Mouse (Mus musculus) liver, embryonic 16.5 days (tissue): ENCODE data around the gene Tnfrsf18. TPM values are rescaled to one million over a fixed set of nuclear protein-coding genes. Genes with fewer than 3 reads are reported as not detected.
A peak's percentile ranks its signal among the peaks of the same experiment; 100 is the strongest.

Experiments
- ATAC-seq: fragments of 200-750 bp; cut with Nextera tagmentation; 2 replicates; pipeline ENCODE4 v1.8.0; 2017; ENCODE audit warnings: low read depth, mild to moderate bottlenecking, moderate number of reproducible peaks, moderate library complexity
- H3K27ac ChIP-seq: fragments of 300-500 bp; sonication (generic); 2 replicates; pipeline ENCODE4 v1.5.1; 2014; ENCODE audit warnings: mild to moderate bottlenecking, low read length
- H3K27me3 ChIP-seq: fragments of 300-500 bp; sonication (generic); 2 replicates; pipeline ENCODE4 v1.6.1; 2014; ENCODE audit warnings: low read depth, low read length, mixed read lengths; ENCODE audit not compliant: control insufficient read depth, insufficient read depth
- H3K36me3 ChIP-seq: fragments of 300-500 bp; sonication (generic); 2 replicates; pipeline ENCODE4 v1.6.1; 2014; ENCODE audit warnings: mild to moderate bottlenecking; ENCODE audit not compliant: control insufficient read depth, insufficient read depth
- H3K4me1 ChIP-seq: fragments of 300-500 bp; sonication (generic); 2 replicates; pipeline ENCODE4 v1.6.1; 2014; ENCODE audit warnings: low read depth, low read length, mixed read lengths; ENCODE audit not compliant: control insufficient read depth
- H3K4me2 ChIP-seq: fragments of 300-500 bp; sonication (generic); 2 replicates; pipeline ENCODE4 v1.6.1; 2014; ENCODE audit warnings: low read depth, low read length, mixed read lengths
- H3K4me3 ChIP-seq: fragments of 300-500 bp; sonication (generic); 2 replicates; pipeline ENCODE4 v1.5.1; 2014; ENCODE audit warnings: low read depth, mild to moderate bottlenecking, low read length
- H3K9ac ChIP-seq: fragments of 300-500 bp; sonication (generic); 2 replicates; pipeline ENCODE4 v1.6.1; 2014; ENCODE audit warnings: low read depth, low read length
- H3K9me3 ChIP-seq: fragments of 300-500 bp; sonication (generic); replicated peaks from 2 replicates; pipeline ENCODE4 v1.6.1; 2016; ENCODE audit warnings: low read length; ENCODE audit not compliant: control insufficient read depth
- WGBS: fragments of 180-500 bp; shearing (Covaris S2); extraction: QIAGEN DNeasy Blood & Tissue Kit; methylation state at CpG from one replicate; pipeline ENCODE4 v1.1.7; 2014; ENCODE audit not compliant: insufficient replicate concordance; 5-methylcytosine and 5-hydroxymethylcytosine counted together
- polyA plus RNA-seq: library from polyadenylated mRNA; unstranded; fragments of >200 nt; fragmentation: Nextera tagmentation; extraction: Ambion mirVana; gene quantifications from 2 replicates; pipeline ENCODE4 v1.2.1, GENCODE M21; 2015

Tnfrsf18 gene
- polyA plus RNA-seq: 0.58 and 0.68 TPM in 2 replicates

DNA sequence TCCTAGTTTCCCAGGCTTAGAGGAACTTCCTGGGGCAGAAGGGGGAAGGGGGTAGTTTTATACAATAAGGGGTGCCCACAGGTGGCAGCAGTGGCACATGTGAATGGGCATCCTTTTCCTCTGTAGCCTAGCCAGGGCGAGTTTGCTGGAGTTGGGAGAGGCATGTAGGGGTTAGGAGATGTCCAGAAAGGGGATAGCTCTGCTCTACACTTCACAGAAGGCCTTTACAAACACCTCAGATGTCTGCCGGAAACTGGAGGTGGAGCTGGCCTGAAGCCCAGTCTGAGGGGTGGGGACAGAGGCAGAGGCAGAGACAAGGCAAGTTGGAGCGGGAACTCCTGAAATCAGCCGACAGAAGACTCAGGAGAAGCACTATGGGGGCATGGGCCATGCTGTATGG lies at the start of gene Tnfrsf18:
Gene Tnfrsf18, plus strand, starts transcription at position 152 of the 400 bp plus-strand sequence.
- Histone ChIP-seq H3K36me3 (no peaks in the 10 kb centered on the region), H3K4me1 (peaks cover 8% of the 10 kb centered on the region; the same call in 1 of the 2 replicates), H3K9ac (no peak within 1 kb of the TSS), H3K4me3 (no peak within 1 kb of the TSS), H3K27ac (no peak within 1 kb of the TSS), H3K4me2 (no peak within 1 kb of the TSS), H3K9me3 (no peaks in the 10 kb centered on the region), H3K27me3 (no peaks in the 10 kb centered on the region)
- ATAC-seq: peak; percentile 16; the same call in 1 of the 2 replicates
- WGBS: 35% methylated on average over 4 of the region's 4 CpGs

DNA sequence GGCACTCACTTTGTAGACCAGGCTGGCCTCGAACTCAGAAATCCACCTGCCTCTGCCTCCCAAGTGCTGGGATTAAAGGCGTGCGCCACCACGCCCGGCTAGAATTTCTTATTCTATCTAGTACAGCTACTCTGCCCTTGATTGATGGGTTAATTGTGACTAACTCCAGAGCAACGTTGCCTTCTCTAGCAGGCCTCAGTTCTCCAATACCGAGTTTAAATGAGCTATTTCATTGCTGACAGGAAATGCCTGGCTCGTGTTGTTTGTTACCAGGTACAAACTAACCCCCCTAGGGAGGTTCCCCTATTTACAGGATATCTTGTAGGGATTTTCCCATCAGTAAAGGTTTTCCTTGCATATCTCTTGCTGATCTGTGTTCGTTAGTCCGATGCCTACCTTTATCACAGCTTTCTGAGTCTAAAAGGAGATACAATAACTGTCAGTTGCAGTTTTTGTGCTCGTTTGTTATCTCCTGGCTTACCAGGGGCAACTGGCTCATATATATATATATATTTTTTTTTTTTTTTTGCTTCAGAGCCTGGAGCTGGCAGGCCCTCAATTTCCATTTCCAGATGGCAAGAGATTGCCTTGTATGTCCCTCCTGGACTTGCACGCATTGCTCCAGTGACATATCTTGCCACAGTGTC lies 44.4 kb upstream of the Tnfrsf18 start:
- H3K4me1 ChIP-seq: no peaks in the 10 kb centered on the region
- no peak for ATAC-seq
- H3K36me3 ChIP-seq: no peaks in the 10 kb centered on the region
- no peak overlapping the region for H3K27ac ChIP-seq
- no peak overlapping the region for H3K4me3 ChIP-seq
- H3K27me3 ChIP-seq: no peaks in the 10 kb centered on the region; the same call in 1 of the 2 replicates
- H3K4me2 ChIP-seq: no peak overlapping the region
- no peaks in the 10 kb centered on the region for H3K9me3 ChIP-seq
- H3K9ac ChIP-seq: no peak overlapping the region
- 35% methylated on average over 12 of the region's 12 CpGs for WGBS

- H3K27ac ChIP-seq: no peak overlapping the region
- WGBS: 40% methylated on average over 2 of the region's 2 CpGs
- H3K4me2 ChIP-seq: no peak overlapping the region
- peaks cover 10% of the 10 kb centered on the region for H3K4me1 ChIP-seq
- no peaks in the 10 kb centered on the region for H3K9me3 ChIP-seq
- H3K4me3 ChIP-seq: no peak overlapping the region
- H3K27me3 ChIP-seq: no peaks in the 10 kb centered on the region; the same call in 1 of the 2 replicates
- no peak overlapping the region for H3K9ac ChIP-seq
- no peaks in the 10 kb centered on the region for H3K36me3 ChIP-seq
- no peak for ATAC-seq
These were observed 42.2 kb upstream of the Tnfrsf18 start for GRCm38 (mm10) chr4:155983788-155984187.

DNA sequence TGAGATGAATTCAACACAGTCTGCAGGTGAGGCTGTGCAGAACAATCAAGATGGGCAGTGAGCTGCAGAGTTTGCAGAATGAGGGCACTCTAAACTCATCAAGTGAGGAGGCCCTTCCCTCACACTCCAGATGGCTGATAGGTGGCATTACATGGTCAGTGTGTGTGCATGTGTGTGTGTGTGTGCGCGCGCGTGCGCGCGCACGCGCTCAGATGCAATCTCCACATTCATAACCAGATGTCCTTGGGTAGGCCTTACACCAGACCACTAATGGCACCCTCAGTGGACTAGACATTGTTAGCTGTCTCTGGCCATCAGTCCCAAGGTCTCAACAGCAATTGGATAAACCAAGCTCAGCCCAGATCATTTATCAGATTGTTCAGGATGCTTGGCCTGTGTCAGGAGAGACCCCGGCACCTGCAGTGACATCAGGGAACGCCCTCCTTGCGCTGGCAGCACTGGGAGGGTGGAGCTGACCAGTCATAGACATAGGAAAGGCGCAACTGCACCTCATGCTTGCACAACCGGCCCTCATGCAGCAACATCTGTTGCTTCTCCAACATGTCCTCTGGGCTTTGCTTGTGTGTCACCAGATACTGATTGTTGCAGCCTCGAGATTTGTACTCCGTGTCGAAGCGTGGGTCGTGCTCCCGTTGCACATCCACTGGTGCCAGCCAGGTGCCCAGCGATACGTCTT lies 34.6 kb upstream of the Tnfrsf18 start:
- Histone ChIP-seq H3K4me1 (peaks cover 54% of the 10 kb centered on the region), H3K4me2 (peak overlapping the region; percentile 100), H3K27ac (peak overlapping the region; percentile 89), H3K4me3 (peak overlapping the region; percentile 85), H3K9me3 (no peaks in the 10 kb centered on the region), H3K9ac (peak overlapping the region; percentile 83), H3K27me3 (no peaks in the 10 kb centered on the region), H3K36me3 (peaks cover 2% of the 10 kb centered on the region; the same call in 1 of the 2 replicates)
- 64% methylated on average over 22 of the region's 22 CpGs for WGBS
- ATAC-seq: no peak

- H3K9me3 ChIP-seq: no peaks in the 10 kb centered on the region
- ATAC-seq: no peak
- WGBS: 25% methylated on average over 37 of the region's 37 CpGs
- H3K27ac ChIP-seq: peak overlapping the region; percentile 89
- H3K4me3 ChIP-seq: peak overlapping the region; percentile 85
- peaks cover 54% of the 10 kb centered on the region for H3K4me1 ChIP-seq
- no peaks in the 10 kb centered on the region for H3K27me3 ChIP-seq
- H3K36me3 ChIP-seq: peaks cover 6% of the 10 kb centered on the region; the same call in 1 of the 2 replicates
- H3K4me2 ChIP-seq: peak overlapping the region; percentile 100
- peak overlapping the region; percentile 83 for H3K9ac ChIP-seq
These were observed 34.1 kb upstream of the Tnfrsf18 start for GRCm38 (mm10) chr4:155991908-155992230.

GRCm38 (mm10) chr4:155992241-155992905 lies 33.6 kb upstream of the Tnfrsf18 start, which contains the start of the genes B3galt6 and Sdf4:
Gene B3galt6, minus strand, starts transcription at chr4:155992649.
Gene Sdf4, plus strand, starts transcription at chr4:155992872.
- Histone ChIP-seq H3K27ac (peak within 1 kb of the TSS; percentile 98), H3K4me3 (peak within 1 kb of the TSS; percentile 85), H3K27me3 (no peaks in the 10 kb centered on the region), H3K9ac (peak within 1 kb of the TSS; percentile 91), H3K4me2 (peak within 1 kb of the TSS; percentile 100), H3K36me3 (peaks cover 6% of the 10 kb centered on the region; the same call in 1 of the 2 replicates), H3K4me1 (peaks cover 54% of the 10 kb centered on the region), H3K9me3 (no peaks in the 10 kb centered on the region)
- under 1% methylated on average over 99 of the region's 99 CpGs for whole genome bisulfite sequencing
- ATAC-seq: peak; percentile 81

DNA sequence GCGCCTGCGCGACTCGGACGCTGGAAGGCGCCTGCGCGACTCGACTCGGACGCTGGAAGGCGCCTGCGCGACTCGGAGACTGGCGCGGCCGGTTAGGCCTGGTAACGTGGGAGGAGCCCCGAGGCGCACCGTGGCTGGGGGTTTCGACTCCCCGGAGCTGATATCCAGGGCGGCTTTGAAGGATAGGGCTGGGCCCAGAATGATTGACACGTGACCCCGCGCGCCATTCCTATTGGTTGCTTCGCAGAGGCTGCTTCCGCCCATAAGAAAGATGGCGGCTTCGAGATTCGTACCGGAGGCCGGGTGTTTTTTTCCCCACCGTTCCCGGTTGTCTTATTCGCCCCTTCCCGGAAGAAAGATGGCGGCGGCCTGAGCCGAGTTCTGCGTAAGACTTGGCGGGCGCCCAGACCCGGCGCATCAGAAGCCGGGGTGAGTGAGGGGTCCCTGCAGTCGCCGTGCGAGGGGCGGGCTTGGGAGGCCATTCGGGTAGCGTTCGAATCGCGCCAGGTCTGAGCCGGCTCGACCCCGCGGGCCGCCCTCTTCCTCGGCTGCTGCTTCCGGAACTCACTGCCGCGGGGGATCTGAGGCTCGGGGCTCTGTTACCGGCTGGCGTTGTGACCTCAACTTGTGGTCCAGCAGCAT lies 32.9 kb upstream of the Tnfrsf18 start:
- peak overlapping the region; percentile 85 for H3K4me3 ChIP-seq
- H3K4me1 ChIP-seq: peaks cover 52% of the 10 kb centered on the region
- ATAC-seq: peak; percentile 79
- under 1% methylated on average over 70 of the region's 70 CpGs for WGBS
- peak overlapping the region; percentile 91 for H3K9ac ChIP-seq
- no peaks in the 10 kb centered on the region for H3K9me3 ChIP-seq
- H3K4me2 ChIP-seq: peak overlapping the region; percentile 81
- peaks cover 11% of the 10 kb centered on the region for H3K36me3 ChIP-seq
- peak overlapping the region; percentile 98 for H3K27ac ChIP-seq
- H3K27me3 ChIP-seq: no peaks in the 10 kb centered on the region

DNA sequence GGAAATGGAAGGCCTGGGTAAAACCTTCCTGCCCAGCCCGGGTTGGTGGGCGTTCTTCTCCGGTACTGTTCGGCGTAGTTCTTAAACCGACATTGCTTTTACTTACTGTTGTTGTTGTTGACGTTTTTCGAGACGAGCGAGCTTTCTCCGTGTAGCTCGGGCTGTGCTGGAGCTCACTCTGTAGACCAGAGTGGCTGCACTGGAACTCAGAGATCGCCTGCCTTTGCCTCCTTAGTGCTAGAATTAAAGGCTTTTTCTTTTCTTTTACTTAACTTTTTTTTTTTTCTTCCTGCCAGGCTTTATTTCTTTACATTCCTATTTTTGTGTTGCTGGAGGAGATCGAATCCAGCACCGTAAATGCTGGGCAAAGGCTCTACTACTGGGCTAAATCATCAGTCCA lies 32.4 kb upstream of the Tnfrsf18 start:
- Histone ChIP-seq H3K27ac (peak overlapping the region; percentile 98), H3K36me3 (peaks cover 12% of the 10 kb centered on the region), H3K9ac (peak overlapping the region; percentile 91), H3K4me3 (peak overlapping the region; percentile 85), H3K27me3 (no peaks in the 10 kb centered on the region), H3K4me2 (peak overlapping the region; percentile 81), H3K9me3 (no peaks in the 10 kb centered on the region), H3K4me1 (peaks cover 46% of the 10 kb centered on the region)
- no peak for ATAC-seq
- whole genome bisulfite sequencing: 4% methylated on average over 15 of the region's 15 CpGs
